Mouse (Mus musculus): ENCODE data around the gene Exosc2. TPM values are rescaled to one million over a fixed set of nuclear protein-coding genes. Genes with fewer than 3 reads are reported as not detected.

Gene Exosc2
- total and polyA plus RNA-seq, 2 experiments: 6.3 to 10.4 TPM

DNA sequence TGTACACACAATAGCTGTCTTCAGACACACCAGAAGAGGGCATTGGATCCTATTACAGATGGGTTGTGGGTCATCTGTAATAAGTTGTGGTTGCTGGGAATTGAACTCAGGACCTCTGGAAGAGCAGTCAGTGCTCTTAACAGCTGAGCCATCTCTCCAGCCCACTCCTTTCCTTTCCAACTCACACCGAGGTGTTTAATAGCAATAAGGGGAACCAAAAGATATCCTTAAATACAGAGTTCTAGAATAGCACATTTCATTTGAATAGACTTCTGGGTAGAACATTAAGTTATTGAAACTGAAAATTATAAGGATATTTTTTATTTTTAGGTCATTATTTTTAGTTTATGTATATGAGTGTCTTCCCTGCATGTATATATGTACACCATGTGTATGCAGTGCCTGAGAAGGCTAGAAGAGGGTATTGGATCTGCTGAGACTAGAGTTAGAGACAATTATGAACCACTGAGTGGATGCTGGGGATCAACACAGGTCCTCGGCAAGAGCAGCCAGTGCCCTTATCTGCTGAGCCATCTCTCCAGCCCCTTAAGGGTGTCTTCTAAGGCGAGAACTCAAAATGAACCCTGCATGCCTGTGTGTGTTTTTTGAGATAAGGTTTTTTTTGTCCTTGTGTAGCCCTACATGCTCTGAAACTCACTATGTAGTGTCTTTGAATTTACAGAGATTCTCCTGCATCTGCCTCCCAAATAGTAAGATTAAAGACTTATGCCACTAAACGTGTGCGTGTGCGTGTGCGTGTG, 54.4 kb downstream of the Exosc2 start:
- H3K4me1 ChIP-seq (ENCODE audit: control insufficient read depth, insufficient read depth, low read length): peaks cover 23% of the 10 kb centered on the region
- H3K9ac ChIP-seq (ENCODE audit: low read depth, low read length): no peak overlapping the region
- no peak overlapping the region for H3K27ac ChIP-seq (replicated peaks; ENCODE audit: insufficient read depth, low read depth, low read length)
- no peaks in the 10 kb centered on the region for H3K36me3 ChIP-seq (ENCODE audit: control insufficient read depth, insufficient read depth, low read length)
- DNase-seq (ENCODE audit: extremely low read depth, low read depth, low spot score): no peak
- TF ChIP-seq CTCF (IDR thresholded peaks at IDR 0.05; ENCODE audit: low read depth, low read length) (no peak), POLR2A (IDR thresholded peaks at IDR 0.05; ENCODE audit: extremely low read depth, insufficient read depth, low read length) (no peak)
- H3K4me3 ChIP-seq (ENCODE audit: insufficient read depth, low read depth, low read length): no peak overlapping the region
- H3K79me2 ChIP-seq (ENCODE audit: control insufficient read depth, insufficient read depth, low read length): peaks cover 27% of the 10 kb centered on the region; the same call in 1 of the 2 replicates
- no peaks in the 10 kb centered on the region for H3K27me3 ChIP-seq (ENCODE audit: control insufficient read depth, insufficient read depth, low read length)
- 95% methylated on average over 7 of the region's 7 CpGs for WGBS

DNA sequence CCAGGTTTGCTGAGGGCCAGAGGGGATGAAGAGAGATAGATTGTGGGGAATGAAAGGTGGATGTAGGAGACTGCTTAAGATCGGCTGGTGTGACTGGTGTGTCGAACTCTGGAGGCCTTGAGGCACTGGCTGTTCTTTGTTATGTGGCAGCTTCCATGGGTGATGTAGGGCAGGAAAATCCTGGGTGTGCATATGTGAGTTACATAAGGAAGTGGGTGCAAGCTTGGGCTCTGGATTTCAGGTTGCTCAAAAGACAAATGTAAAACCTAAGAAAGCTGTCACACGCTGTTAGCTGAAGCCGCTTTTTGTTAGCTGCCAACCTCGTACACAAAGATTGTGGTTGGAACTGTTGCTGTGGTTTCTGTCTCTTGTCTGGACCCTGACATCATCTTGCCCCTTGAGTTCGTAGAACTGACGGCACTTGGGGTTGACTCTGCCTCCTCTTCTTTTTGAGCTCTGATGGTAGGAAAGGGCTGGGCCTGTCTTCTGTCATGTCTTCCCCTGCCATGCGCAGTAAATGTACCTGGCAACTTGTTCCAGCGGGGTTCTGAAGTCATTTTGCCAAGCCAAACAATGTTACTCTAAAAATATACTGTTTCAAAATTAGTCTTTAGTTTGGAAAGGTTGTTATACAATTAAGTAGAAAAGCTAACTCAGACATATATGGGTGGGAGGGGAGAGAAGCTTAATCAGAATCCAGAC, 57.2 kb downstream of the Exosc2 start:
- no peak overlapping the region for H3K27ac ChIP-seq (replicated peaks; ENCODE audit: insufficient read depth, low read depth, low read length)
- 75% methylated on average over 9 of the region's 9 CpGs for WGBS

DNA sequence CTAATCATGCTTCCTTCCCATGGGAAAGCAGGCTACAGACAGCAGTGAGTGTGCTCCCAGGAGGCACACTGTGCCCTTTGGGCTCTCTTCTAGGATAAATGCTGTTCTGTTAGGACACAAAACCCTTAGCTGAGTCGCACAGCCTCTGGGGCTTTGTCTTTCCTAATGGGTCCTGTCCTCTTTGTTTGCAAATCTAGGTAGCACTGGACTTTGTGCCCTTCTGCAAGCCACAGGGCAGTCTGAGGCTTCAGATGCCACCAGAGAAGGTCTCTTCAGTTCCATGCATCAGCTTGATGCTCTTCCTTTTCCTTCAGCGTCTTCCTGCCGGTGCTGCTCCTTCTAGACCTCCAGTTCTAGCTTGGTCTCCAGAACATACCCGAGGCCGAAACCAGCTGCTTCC, 60.1 kb downstream of the Exosc2 start:
- H3K4me1 ChIP-seq (ENCODE audit: control insufficient read depth, insufficient read depth, low read length): peaks cover 27% of the 10 kb centered on the region
- H3K27ac ChIP-seq (replicated peaks; ENCODE audit: insufficient read depth, low read depth, low read length): peak overlapping the region; percentile 62
- H3K27me3 ChIP-seq (ENCODE audit: control insufficient read depth, insufficient read depth, low read length): no peaks in the 10 kb centered on the region
- peaks cover 16% of the 10 kb centered on the region; the same call in 1 of the 2 replicates for H3K79me2 ChIP-seq (ENCODE audit: control insufficient read depth, insufficient read depth, low read length)
- no peaks in the 10 kb centered on the region for H3K36me3 ChIP-seq (ENCODE audit: control insufficient read depth, insufficient read depth, low read length)
- no peak overlapping the region for H3K4me3 ChIP-seq (ENCODE audit: insufficient read depth, low read depth, low read length)
- H3K9ac ChIP-seq (ENCODE audit: low read depth, low read length): no peak overlapping the region
- TF ChIP-seq POLR2A (IDR thresholded peaks at IDR 0.05; ENCODE audit: extremely low read depth, insufficient read depth, low read length): no peak
- no peak for TF ChIP-seq CTCF (IDR thresholded peaks at IDR 0.05; ENCODE audit: low read depth, low read length)
- DNase-seq (ENCODE audit: extremely low read depth, low read depth, low spot score): peak; percentile 79
- 38% methylated on average over 5 of the region's 5 CpGs for WGBS

More for the DNA sequence above, 57.2 kb downstream of the Exosc2 start:
- Histone ChIP-seq H3K79me2 (ENCODE audit: control insufficient read depth, insufficient read depth, low read length) (peaks cover 15% of the 10 kb centered on the region; the same call in 1 of the 2 replicates), H3K9ac (ENCODE audit: low read depth, low read length) (no peak overlapping the region), H3K36me3 (ENCODE audit: control insufficient read depth, insufficient read depth, low read length) (no peaks in the 10 kb centered on the region), H3K4me1 (ENCODE audit: control insufficient read depth, insufficient read depth, low read length) (peaks cover 25% of the 10 kb centered on the region), H3K4me3 (ENCODE audit: insufficient read depth, low read depth, low read length) (no peak overlapping the region), H3K27me3 (ENCODE audit: control insufficient read depth, insufficient read depth, low read length) (no peaks in the 10 kb centered on the region)
- TF ChIP-seq CTCF (IDR thresholded peaks at IDR 0.05; ENCODE audit: low read depth, low read length): no peak
- TF ChIP-seq POLR2A (IDR thresholded peaks at IDR 0.05; ENCODE audit: extremely low read depth, insufficient read depth, low read length): no peak
- no peak for DNase-seq (ENCODE audit: extremely low read depth, low read depth, low spot score)

Other genes with a start within 250 kb of the Exosc2 start
- gene Ass1, start 200.5 kb upstream of the Exosc2 start, total RNA-seq (2014; rRNA removed): 3,064 and 4,344 TPM in 2 replicates
- gene Ass1, start 200.5 kb upstream of the Exosc2 start, polyA plus RNA-seq (2012; rRNA removed): 3,470 and 3,993 TPM in 2 replicates
- gene Fubp3, start 98.1 kb upstream of the Exosc2 start, total RNA-seq (2014; rRNA removed): 16.3 and 17.2 TPM in 2 replicates
- gene Fubp3, start 98.1 kb upstream of the Exosc2 start, polyA plus RNA-seq (2012; rRNA removed): 19.1 and 22.0 TPM in 2 replicates
- gene Prdm12, start 30.7 kb upstream of the Exosc2 start, total RNA-seq (2014; rRNA removed): not detected in 2 replicates
- not detected in 2 replicates for gene Prdm12, start 30.7 kb upstream of the Exosc2 start, polyA plus RNA-seq (2012; rRNA removed)
- gene Abl1, start 17.7 kb downstream of the Exosc2 start, total RNA-seq (2014; rRNA removed): 13.0 and 14.1 TPM in 2 replicates
- gene Abl1, start 17.7 kb downstream of the Exosc2 start, polyA plus RNA-seq (2012; rRNA removed): 11.0 and 13.9 TPM in 2 replicates
- not detected in 2 replicates for gene Qrfp, start 139.9 kb downstream of the Exosc2 start, total RNA-seq (2014; rRNA removed)
- not detected in 2 replicates for gene Qrfp, start 139.9 kb downstream of the Exosc2 start, polyA plus RNA-seq (2012; rRNA removed)
- gene Fibcd1, start 175.3 kb downstream of the Exosc2 start, total RNA-seq (2014; rRNA removed): not detected in 2 replicates
- not detected in 2 replicates for gene Fibcd1, start 175.3 kb downstream of the Exosc2 start, polyA plus RNA-seq (2012; rRNA removed)
- gene Lamc3, start 216.6 kb downstream of the Exosc2 start, total RNA-seq (2014; rRNA removed): 0.67 and 0.83 TPM in 2 replicates
- gene Lamc3, start 216.6 kb downstream of the Exosc2 start, polyA plus RNA-seq (2012; rRNA removed): 0.73 and 0.95 TPM in 2 replicates

All from liver, adult 2 months (tissue).